Mouse (Mus musculus): ENCODE measurements around the gene Zfp296. TPM values are rescaled to one million over a fixed set of nuclear protein-coding genes. Genes with fewer than 3 reads are reported as not detected.
A peak's percentile ranks its signal among the peaks of the same experiment; 100 is the strongest.

Zfp296 gene
- polyA plus RNA-seq, 1 experiment: 1.4 TPM

- TF ChIP-seq POLR2A (IDR thresholded peaks at IDR 0.05; ENCODE audit: borderline replicate concordance, extremely low read depth, insufficient read depth, insufficient read length, poor library complexity, severe bottlenecking): no peak
- no peak for TF ChIP-seq CTCF (IDR thresholded peaks at IDR 0.05; ENCODE audit: borderline replicate concordance, extremely low read depth, insufficient read depth, insufficient read length)
- no peak for DNase-seq (ENCODE audit: low read depth)
These were observed 27.7 kb upstream of the Zfp296 start for GRCm38 (mm10) chr7:19549394-19549793.

GRCm38 (mm10) chr7:19551634-19552033 is 25.5 kb upstream of the Zfp296 start:
- TF ChIP-seq CTCF (IDR thresholded peaks at IDR 0.05; ENCODE audit: borderline replicate concordance, extremely low read depth, insufficient read depth, insufficient read length): no peak
- TF ChIP-seq POLR2A (IDR thresholded peaks at IDR 0.05; ENCODE audit: borderline replicate concordance, extremely low read depth, insufficient read depth, insufficient read length, poor library complexity, severe bottlenecking): no peak
- DNase-seq (ENCODE audit: low read depth): no peak

GRCm38 (mm10) chr7:19552443-19552842 is 24.6 kb upstream of the Zfp296 start:
- TF ChIP-seq POLR2A (IDR thresholded peaks at IDR 0.05; ENCODE audit: borderline replicate concordance, extremely low read depth, insufficient read depth, insufficient read length, poor library complexity, severe bottlenecking) (no peak), CTCF (IDR thresholded peaks at IDR 0.05; ENCODE audit: borderline replicate concordance, extremely low read depth, insufficient read depth, insufficient read length) (no peak)
- no peak for DNase-seq (ENCODE audit: low read depth)

GRCm38 (mm10) chr7:19554168-19554567 is 22.9 kb upstream of the Zfp296 start:
- no peak for DNase-seq (ENCODE audit: low read depth)
- TF ChIP-seq POLR2A (IDR thresholded peaks at IDR 0.05; ENCODE audit: borderline replicate concordance, extremely low read depth, insufficient read depth, insufficient read length, poor library complexity, severe bottlenecking) (no peak), CTCF (IDR thresholded peaks at IDR 0.05; ENCODE audit: borderline replicate concordance, extremely low read depth, insufficient read depth, insufficient read length) (no peak)

- TF ChIP-seq POLR2A (IDR thresholded peaks at IDR 0.05; ENCODE audit: borderline replicate concordance, extremely low read depth, insufficient read depth, insufficient read length, poor library complexity, severe bottlenecking) (no peak), CTCF (IDR thresholded peaks at IDR 0.05; ENCODE audit: borderline replicate concordance, extremely low read depth, insufficient read depth, insufficient read length) (no peak)
- no peak for DNase-seq (ENCODE audit: low read depth)
These were observed 20.0 kb upstream of the Zfp296 start for GRCm38 (mm10) chr7:19557086-19557485.

- TF ChIP-seq CTCF (IDR thresholded peaks at IDR 0.05; ENCODE audit: borderline replicate concordance, extremely low read depth, insufficient read depth, insufficient read length) (no peak), POLR2A (IDR thresholded peaks at IDR 0.05; ENCODE audit: borderline replicate concordance, extremely low read depth, insufficient read depth, insufficient read length, poor library complexity, severe bottlenecking) (no peak)
- no peak for DNase-seq (ENCODE audit: low read depth)
These were observed 18.8 kb upstream of the Zfp296 start for GRCm38 (mm10) chr7:19557982-19558900.

- DNase-seq (ENCODE audit: low read depth): no peak
- TF ChIP-seq POLR2A (IDR thresholded peaks at IDR 0.05; ENCODE audit: borderline replicate concordance, extremely low read depth, insufficient read depth, insufficient read length, poor library complexity, severe bottlenecking): no peak
- peak; percentile 68 for TF ChIP-seq CTCF (IDR thresholded peaks at IDR 0.05; ENCODE audit: borderline replicate concordance, extremely low read depth, insufficient read depth, insufficient read length)
These were observed 18.1 kb upstream of the Zfp296 start for GRCm38 (mm10) chr7:19558965-19559364.

GRCm38 (mm10) chr7:19560491-19561260 is 16.4 kb upstream of the Zfp296 start:
- DNase-seq (ENCODE audit: low read depth): no peak
- TF ChIP-seq POLR2A (IDR thresholded peaks at IDR 0.05; ENCODE audit: borderline replicate concordance, extremely low read depth, insufficient read depth, insufficient read length, poor library complexity, severe bottlenecking): no peak
- TF ChIP-seq CTCF (IDR thresholded peaks at IDR 0.05; ENCODE audit: borderline replicate concordance, extremely low read depth, insufficient read depth, insufficient read length): no peak

- no peak for DNase-seq (ENCODE audit: low read depth)
- TF ChIP-seq CTCF (IDR thresholded peaks at IDR 0.05; ENCODE audit: borderline replicate concordance, extremely low read depth, insufficient read depth, insufficient read length): no peak
- TF ChIP-seq POLR2A (IDR thresholded peaks at IDR 0.05; ENCODE audit: borderline replicate concordance, extremely low read depth, insufficient read depth, insufficient read length, poor library complexity, severe bottlenecking): no peak
These were observed 15.7 kb upstream of the Zfp296 start for GRCm38 (mm10) chr7:19561431-19561764.

GRCm38 (mm10) chr7:19561765-19562642 is 15.1 kb upstream of the Zfp296 start:
- DNase-seq (ENCODE audit: low read depth): peak; percentile 99
- TF ChIP-seq POLR2A (IDR thresholded peaks at IDR 0.05; ENCODE audit: borderline replicate concordance, extremely low read depth, insufficient read depth, insufficient read length, poor library complexity, severe bottlenecking) (peak; percentile 34; the same call in 1 of the 2 replicates), CTCF (IDR thresholded peaks at IDR 0.05; ENCODE audit: borderline replicate concordance, extremely low read depth, insufficient read depth, insufficient read length) (no peak)

Data from brain, embryonic 14.5 days (tissue).